Mouse (Mus musculus) T-cell, adult 2 months (primary cell): ENCODE measurements around the gene Tex13c3.
"Not testable (repeated sequence)": the region's sequence is repeated elsewhere in the genome, so short reads cannot be mapped to it uniquely, and the experiment has no call there.

ENCODE experiments used
- DNase-seq: peaks from one replicate; pipeline ENCODE4 v3.0.0; 2022; ENCODE audit warnings: low spot score

The Tex13c3 gene

DNA sequence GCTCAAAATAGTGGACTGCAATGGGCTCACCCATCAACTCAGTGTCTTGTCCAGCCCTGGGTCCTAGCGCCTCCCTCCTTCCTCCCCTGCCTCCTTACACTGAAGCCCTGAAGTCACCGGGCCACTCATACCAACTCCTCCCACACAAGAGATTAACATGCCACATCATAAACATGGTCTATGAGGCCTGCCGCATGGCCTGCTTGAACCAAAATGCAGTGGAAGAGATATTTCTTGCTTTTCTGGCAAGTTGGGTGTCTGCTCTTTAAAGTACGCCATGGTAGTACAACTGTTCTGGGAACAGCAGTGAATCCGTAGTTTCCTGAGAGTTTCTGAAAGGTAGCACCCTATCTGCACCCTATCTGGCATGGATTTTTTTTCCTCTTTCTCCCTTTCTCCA lies at the start of gene Tex13c3:
Tex13c3 (minus strand) TSS at position 101 of the 400 bp plus-strand sequence.
- DNase-seq = not testable (repeated sequence)

DNA sequence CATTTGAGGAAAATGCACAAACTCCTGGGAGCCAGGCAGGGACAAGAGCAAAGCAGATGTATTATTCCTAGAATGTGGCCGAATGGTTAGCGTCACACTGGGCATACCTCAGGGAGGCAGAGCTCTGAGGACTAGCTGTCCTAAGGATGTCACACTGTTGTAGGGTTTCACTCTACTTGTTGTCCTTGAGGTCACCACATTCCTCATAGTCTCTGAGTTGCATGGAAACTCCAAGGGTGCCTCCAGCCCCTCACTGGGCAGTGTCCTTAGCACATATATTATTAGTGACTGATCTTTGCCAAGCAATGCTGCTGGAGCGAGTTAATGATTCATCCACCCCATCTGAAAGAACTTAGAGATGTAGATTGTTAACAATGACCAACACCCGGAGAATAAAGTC lies 8.6 kb upstream of the Tex13c3 start:
- no peak for DNase-seq
